9 mouse cellular contexts compared by ENCODE assay signal in genomic region chr7:38230285-38230684, GRCm38 (mm10). TPM values are rescaled to one million over a fixed set of nuclear protein-coding genes. Genes with fewer than 3 reads are reported as not detected.
DNase-seq lines count a peak whose midpoint lies in the region; ATAC-seq and TF ChIP-seq lines count a peak whose summit lies in the region.
"Had no signal": no experiment of that assay in that cellular context is flagged by ENCODE, and none has a peak within 500 bp of the region (broad histone marks: within the 10 kb centered on the region; RNA-seq: fewer than 3 reads in every experiment).

No protein-coding gene starts in this region.

- no peak overlapping the region for H3K4me2 ChIP-seq in liver, embryonic 11.5 days
- no peak overlapping the region for H3K4me2 ChIP-seq in midbrain, postnatal 0 days (ENCODE audit: low read depth, low read length, poor library complexity, severe bottlenecking)
- H3K4me2 ChIP-seq: embryonic facial prominence, embryonic 13.5 days had no signal

- WGBS in liver, adult 2 months = 45% methylated on average over 8 of the region's 8 CpGs
- WGBS in liver, embryonic 11.5 days = 23% methylated on average over 8 of the region's 8 CpGs
- WGBS in midbrain, postnatal 0 days = 15% methylated on average over 8 of the region's 8 CpGs

- H3K27me3 ChIP-seq in liver, adult 2 months (ENCODE audit: control insufficient read depth, insufficient read depth, low read length) = no peaks in the 10 kb centered on the region
- H3K27me3 ChIP-seq in liver, embryonic 11.5 days (replicated peaks; ENCODE audit: control insufficient read depth, insufficient read depth, low read length) = peaks cover 9% of the 10 kb centered on the region; the same call in 1 of the 2 replicates
- 0 out of 2 replicates have a peak, but pooled peaks cover 3% of the 10 kb centered on the region for H3K27me3 ChIP-seq in midbrain, postnatal 0 days (ENCODE audit: insufficient read depth, low read length)

- H3K36me3 ChIP-seq in liver, adult 2 months (ENCODE audit: control insufficient read depth, insufficient read depth, low read length) = no peaks in the 10 kb centered on the region
- H3K36me3 ChIP-seq in liver, embryonic 11.5 days (ENCODE audit: control insufficient read depth, insufficient read depth, low read length) = no peaks in the 10 kb centered on the region
- H3K36me3 ChIP-seq in midbrain, postnatal 0 days (ENCODE audit: insufficient read depth, low read length) = no peaks in the 10 kb centered on the region
- H3K36me3 ChIP-seq: embryonic facial prominence, embryonic 13.5 days had no signal

- H3K27ac ChIP-seq in liver, adult 2 months (replicated peaks; ENCODE audit: insufficient read depth, low read depth, low read length) = peak overlapping the region; percentile 51
- no peak overlapping the region for H3K27ac ChIP-seq in liver, embryonic 11.5 days (ENCODE audit: low read depth, low read length)
- peak overlapping the region; percentile 97 for H3K27ac ChIP-seq in embryonic fibroblast, embryonic 13.5 days (ENCODE audit: insufficient read depth, low read length)
- H3K27ac ChIP-seq in midbrain, postnatal 0 days (ENCODE audit: low read depth, low read length) = no peak overlapping the region
- H3K27ac ChIP-seq: embryonic facial prominence, embryonic 13.5 days had no signal

- peak; percentile 22 to 51 for DNase-seq in adrenal gland, adult (ENCODE audit: inconsistent age in 2 of 2, low spot score in 1 of 2)
- DNase-seq in adrenal gland, adult 8-10 months = no peak
- no peak for DNase-seq in liver, adult 2 months (ENCODE audit: extremely low read depth, low read depth, low spot score)
- DNase-seq in liver, embryonic 11.5 days (ENCODE audit: low spot score) = no peak
- DNase-seq in kidney, postnatal 36 days = peak; percentile 40 to 57
- no peak for DNase-seq in midbrain, postnatal 0 days (ENCODE audit: low spot score)
- no peak for DNase-seq in thymus, postnatal 4 days

- no peak for ATAC-seq in liver, embryonic 11.5 days (replicated peaks; ENCODE audit: low FRiP score)
- ATAC-seq in midbrain, postnatal 0 days (ENCODE audit: low FRiP score) = no peak

- H3K79me2 ChIP-seq in liver, adult 2 months (ENCODE audit: control insufficient read depth, insufficient read depth, low read length) = peaks cover 3% of the 10 kb centered on the region; the same call in 1 of the 2 replicates

- no peak for TF ChIP-seq POLR2A in liver, adult 2 months (IDR thresholded peaks at IDR 0.05; ENCODE audit: extremely low read depth, insufficient read depth, low read length)
- TF ChIP-seq POLR2A in embryonic fibroblast, embryonic 13.5 days (IDR thresholded peaks at IDR 0.05; ENCODE audit: low read depth, low read length) = peak; percentile 61; the same call in 1 of the 2 replicates

- H3K9ac ChIP-seq in liver, adult 2 months (ENCODE audit: low read depth, low read length) = 0 out of 2 replicates have a peak overlapping the region, but pooled peaks have one; percentile 8
- no peak overlapping the region for H3K9ac ChIP-seq in liver, embryonic 11.5 days (ENCODE audit: low read depth, low read length)
- no peak overlapping the region for H3K9ac ChIP-seq in midbrain, postnatal 0 days (replicated peaks; ENCODE audit: low read length, poor library complexity, severe bottlenecking)
- H3K9ac ChIP-seq: embryonic facial prominence, embryonic 13.5 days had no signal

- peaks cover 17% of the 10 kb centered on the region for H3K4me1 ChIP-seq in liver, adult 2 months (ENCODE audit: control insufficient read depth, insufficient read depth, low read length)
- no peaks in the 10 kb centered on the region; the same call in none of the 2 replicates for H3K4me1 ChIP-seq in liver, embryonic 11.5 days (replicated peaks; ENCODE audit: control insufficient read depth, insufficient read depth, low read length)
- peaks cover 9% of the 10 kb centered on the region for H3K4me1 ChIP-seq in embryonic fibroblast, embryonic 13.5 days (ENCODE audit: control insufficient read depth, insufficient read depth, low read length)
- peaks cover 8% of the 10 kb centered on the region; the same call in 1 of the 2 replicates for H3K4me1 ChIP-seq in midbrain, postnatal 0 days (ENCODE audit: insufficient read depth, low read length)

- no peak for TF ChIP-seq CTCF in liver, adult 2 months (IDR thresholded peaks at IDR 0.05; ENCODE audit: low read depth, low read length)
- no peak for TF ChIP-seq CTCF in embryonic fibroblast, embryonic 13.5 days (IDR thresholded peaks at IDR 0.05; ENCODE audit: borderline replicate concordance, insufficient read depth, low read length)
- TF ChIP-seq CTCF in midbrain, postnatal 0 days (IDR thresholded peaks at IDR 0.05) = no peak

- H3K4me3 ChIP-seq in liver, adult 2 months (ENCODE audit: insufficient read depth, low read depth, low read length) = no peak overlapping the region
- H3K4me3 ChIP-seq in liver, embryonic 11.5 days (ENCODE audit: low read depth, low read length) = no peak overlapping the region
- no peak overlapping the region for H3K4me3 ChIP-seq in embryonic fibroblast, embryonic 13.5 days (ENCODE audit: insufficient read depth, low read length)
- no peak overlapping the region for H3K4me3 ChIP-seq in midbrain, postnatal 0 days (ENCODE audit: low read depth, low read length)
- H3K4me3 ChIP-seq: embryonic facial prominence, embryonic 13.5 days had no signal

- no peaks in the 10 kb centered on the region for H3K9me3 ChIP-seq in liver, embryonic 11.5 days (ENCODE audit: control insufficient read depth, low read length)
- no peaks in the 10 kb centered on the region for H3K9me3 ChIP-seq in midbrain, postnatal 0 days (ENCODE audit: low read length)
- H3K9me3 ChIP-seq: embryonic facial prominence, embryonic 13.5 days had no signal

RNA-seq across cellular contexts. Expression of gene Plekhf1, which starts 2.5 kb away (rescaled TPM):
- total RNA-seq in adrenal gland, adult 8-10 months (2022) = 1 to 10 TPM; 1.2 to 1.9 (median 1.7) TPM
- total RNA-seq in liver, adult 2 months (2014; rRNA removed) = 3.4 and 6.6 TPM in 2 replicates
- 2.5 and 3.2 TPM in 2 replicates for polyA plus RNA-seq in liver, adult 2 months (2012; rRNA removed)
- 0.67 and 1.2 TPM in 2 replicates for polyA plus RNA-seq in liver, embryonic 11.5 days (2014; fragmentation: Nextera tagmentation; extraction: Ambion mirVana)
- 9.6 and 11.9 TPM in 2 replicates for polyA plus RNA-seq in embryonic fibroblast, embryonic 13.5 days (2011; ENCODE audit: insufficient read length, low read depth, missing spikeins)
- 0.38 and 0.77 TPM in 2 replicates for total RNA-seq in midbrain, postnatal 0 days (2014; rRNA removed)
- 0.46 and 0.58 TPM in 2 replicates for polyA plus RNA-seq in midbrain, postnatal 0 days (2015; fragmentation: Nextera tagmentation; extraction: Ambion mirVana)

RNA-seq across cellular contexts. Expression of gene Pop4, which starts 40.9 kb away (rescaled TPM):
- 10 to 100 TPM; 48.6 to 85.5 (median 68.1) TPM for total RNA-seq in adrenal gland, adult 8-10 months (2022)
- 10.7 and 12.8 TPM in 2 replicates for total RNA-seq in liver, adult 2 months (2014; rRNA removed)
- 6.5 and 7.2 TPM in 2 replicates for polyA plus RNA-seq in liver, adult 2 months (2012; rRNA removed)
- 43.6 and 50.6 TPM in 2 replicates for polyA plus RNA-seq in liver, embryonic 11.5 days (2014; fragmentation: Nextera tagmentation; extraction: Ambion mirVana)
- polyA plus RNA-seq in embryonic fibroblast, embryonic 13.5 days (2011; ENCODE audit: insufficient read length, low read depth, missing spikeins) = 42.3 and 44.0 TPM in 2 replicates
- 60.2 and 71.6 TPM in 2 replicates for total RNA-seq in midbrain, postnatal 0 days (2014; rRNA removed)
- 72.0 and 73.1 TPM in 2 replicates for polyA plus RNA-seq in midbrain, postnatal 0 days (2015; fragmentation: Nextera tagmentation; extraction: Ambion mirVana)

RNA-seq across cellular contexts. Expression of gene 1600014C10Rik, which starts 47.3 kb away (rescaled TPM):
- 10 to 100 TPM; 33.8 to 64.0 (median 45.6) TPM for total RNA-seq in adrenal gland, adult 8-10 months (2022)
- 135 and 146 TPM in 2 replicates for total RNA-seq in liver, adult 2 months (2014; rRNA removed)
- 116 and 202 TPM in 2 replicates for polyA plus RNA-seq in liver, adult 2 months (2012; rRNA removed)
- polyA plus RNA-seq in liver, embryonic 11.5 days (2014; fragmentation: Nextera tagmentation; extraction: Ambion mirVana) = 11.9 and 12.4 TPM in 2 replicates
- 22.5 and 23.6 TPM in 2 replicates for polyA plus RNA-seq in embryonic fibroblast, embryonic 13.5 days (2011; ENCODE audit: insufficient read length, low read depth, missing spikeins)
- total RNA-seq in midbrain, postnatal 0 days (2014; rRNA removed) = 44.0 and 44.2 TPM in 2 replicates
- polyA plus RNA-seq in midbrain, postnatal 0 days (2015; fragmentation: Nextera tagmentation; extraction: Ambion mirVana) = 30.3 and 35.2 TPM in 2 replicates

Comparison
In these comparisons a context has a peak if more than half of its experiments do, and no peak if none do; other contexts are left out.
1. DNase-seq: peak in adrenal gland, adult (2 of 2) and kidney, postnatal 36 days (2 of 2); none in adrenal gland, adult 8-10 months (single experiment), liver, adult 2 months (single experiment), liver, embryonic 11.5 days (single experiment), midbrain, postnatal 0 days (single experiment) and thymus, postnatal 4 days (single experiment).
2. H3K27ac ChIP-seq: peak in liver, adult 2 months (single experiment) and embryonic fibroblast, embryonic 13.5 days (single experiment); none in liver, embryonic 11.5 days (single experiment) and midbrain, postnatal 0 days (single experiment).